Mouse (Mus musculus) megakaryocyte, embryonic 14.5 days (primary cell): ENCODE results near the gene Aspscr1.

Experiments
- FLI1 ChIP-seq: IDR thresholded peaks from 2 replicates; pipeline ENCODE4 v1.6.1; 2012; ENCODE audit warnings: low read length, inconsistent platforms, mixed read lengths
- GATA1 ChIP-seq: IDR thresholded peaks from 3 replicates; pipeline ENCODE4 v1.6.1; 2012; ENCODE audit warnings: mixed read lengths, low read length, inconsistent platforms, borderline replicate concordance

GRCm38 (mm10) chr11:120749430-120749829 lies 76.7 kb downstream of the Aspscr1 start:
- no peak for TF ChIP-seq GATA1
- no peak for TF ChIP-seq FLI1
